Mouse (Mus musculus): ENCODE measurements around the gene Zfp618. TPM values are rescaled to one million over a fixed set of nuclear protein-coding genes. Genes with fewer than 3 reads are reported as not detected.
A peak's percentile ranks its signal among the peaks of the same experiment; 100 is the strongest.

Gene Zfp618
- polyA plus RNA-seq, 1 experiment from 2014 or later = 41.2 TPM

- Histone ChIP-seq H3K9me3 (ENCODE audit: low read length) (no peaks in the 10 kb centered on the region), H3K27me3 (ENCODE audit: insufficient read depth, low read length) (no peaks in the 10 kb centered on the region), H3K9ac (replicated peaks; ENCODE audit: low read length) (no peak overlapping the region), H3K36me3 (ENCODE audit: insufficient read depth, low read length) (peaks cover 2% of the 10 kb centered on the region; the same call in 1 of the 2 replicates), H3K4me1 (ENCODE audit: insufficient read depth, low read length) (peaks cover 35% of the 10 kb centered on the region), H3K4me2 (replicated peaks; ENCODE audit: low read depth, low read length) (no peak overlapping the region), H3K27ac (ENCODE audit: low read length) (no peak overlapping the region), H3K4me3 (ENCODE audit: low read length) (no peak overlapping the region)
- WGBS = 96% methylated on average over 7 of the region's 7 CpGs
- no peak for ATAC-seq (ENCODE audit: low FRiP score, low TSS enrichment)
These were observed 58.7 kb downstream of the Zfp618 start for GRCm38 (mm10) chr4:63024098-63024497.

DNA sequence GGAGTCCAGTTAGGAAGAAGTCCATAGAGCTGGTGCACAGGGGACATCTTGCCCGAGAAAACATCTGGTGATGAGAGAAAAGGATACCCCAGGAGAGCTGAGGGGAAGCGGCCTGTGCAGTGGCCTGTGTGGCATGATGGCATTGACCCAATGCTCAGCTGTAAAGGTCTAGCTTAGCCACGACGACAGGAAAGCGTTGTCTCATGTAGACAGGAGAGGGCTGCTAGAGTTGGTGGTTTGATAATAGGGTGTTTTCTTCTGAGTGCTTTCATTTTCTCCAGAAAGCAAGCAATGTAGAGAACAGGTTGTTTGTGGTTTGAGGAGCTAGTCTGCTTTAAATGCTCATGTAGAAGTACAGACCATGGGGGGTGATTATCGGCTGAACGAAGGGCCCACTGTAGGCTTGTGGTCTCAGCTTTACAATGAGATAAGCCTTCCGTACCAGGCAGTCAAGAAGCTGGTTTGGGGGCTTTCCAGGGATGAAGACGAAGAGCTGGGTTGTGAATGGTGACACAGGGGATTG lies 59.4 kb downstream of the Zfp618 start:
- Histone ChIP-seq H3K4me2 (replicated peaks; ENCODE audit: low read depth, low read length) (no peak overlapping the region), H3K9ac (replicated peaks; ENCODE audit: low read length) (no peak overlapping the region)
- 86% methylated on average over 9 of the region's 9 CpGs for WGBS

DNA sequence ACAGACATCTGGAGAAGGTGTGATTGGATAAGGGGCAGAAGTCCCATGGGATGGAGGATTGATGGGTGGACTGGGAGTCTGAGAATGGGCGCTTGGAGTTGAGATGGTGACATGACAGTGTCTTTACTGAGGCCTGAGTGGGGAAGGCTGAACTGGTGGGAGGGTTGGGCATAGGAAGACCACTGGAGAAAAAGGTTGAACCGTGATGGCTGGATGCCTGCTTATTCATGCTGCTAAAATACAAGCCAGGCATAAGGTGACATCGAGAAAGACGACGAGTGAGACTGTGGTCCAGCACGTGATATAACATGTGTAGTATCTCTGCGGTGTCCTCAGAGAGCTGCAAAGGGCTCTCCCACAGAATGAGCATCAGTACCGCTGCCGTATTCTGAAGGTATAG lies 59.9 kb downstream of the Zfp618 start:
- H3K9me3 ChIP-seq (ENCODE audit: low read length) = no peaks in the 10 kb centered on the region
- H3K4me2 ChIP-seq (replicated peaks; ENCODE audit: low read depth, low read length) = no peak overlapping the region
- peaks cover 31% of the 10 kb centered on the region for H3K4me1 ChIP-seq (ENCODE audit: insufficient read depth, low read length)
- H3K9ac ChIP-seq (replicated peaks; ENCODE audit: low read length) = no peak overlapping the region
- H3K27me3 ChIP-seq (ENCODE audit: insufficient read depth, low read length) = no peaks in the 10 kb centered on the region
- ATAC-seq (ENCODE audit: low FRiP score, low TSS enrichment) = no peak
- H3K27ac ChIP-seq (ENCODE audit: low read length) = no peak overlapping the region
- 91% methylated on average over 9 of the region's 9 CpGs for WGBS
- peaks cover 2% of the 10 kb centered on the region; the same call in 1 of the 2 replicates for H3K36me3 ChIP-seq (ENCODE audit: insufficient read depth, low read length)
- no peak overlapping the region for H3K4me3 ChIP-seq (ENCODE audit: low read length)

More for the DNA sequence above, 59.4 kb downstream of the Zfp618 start:
- H3K36me3 ChIP-seq (ENCODE audit: insufficient read depth, low read length) = peaks cover 2% of the 10 kb centered on the region; the same call in 1 of the 2 replicates
- no peak overlapping the region for H3K27ac ChIP-seq (ENCODE audit: low read length)
- H3K4me3 ChIP-seq (ENCODE audit: low read length) = no peak overlapping the region
- peaks cover 28% of the 10 kb centered on the region for H3K4me1 ChIP-seq (ENCODE audit: insufficient read depth, low read length)
- no peak for ATAC-seq (ENCODE audit: low FRiP score, low TSS enrichment)
- H3K27me3 ChIP-seq (ENCODE audit: insufficient read depth, low read length) = no peaks in the 10 kb centered on the region
- H3K9me3 ChIP-seq (ENCODE audit: low read length) = no peaks in the 10 kb centered on the region

DNA sequence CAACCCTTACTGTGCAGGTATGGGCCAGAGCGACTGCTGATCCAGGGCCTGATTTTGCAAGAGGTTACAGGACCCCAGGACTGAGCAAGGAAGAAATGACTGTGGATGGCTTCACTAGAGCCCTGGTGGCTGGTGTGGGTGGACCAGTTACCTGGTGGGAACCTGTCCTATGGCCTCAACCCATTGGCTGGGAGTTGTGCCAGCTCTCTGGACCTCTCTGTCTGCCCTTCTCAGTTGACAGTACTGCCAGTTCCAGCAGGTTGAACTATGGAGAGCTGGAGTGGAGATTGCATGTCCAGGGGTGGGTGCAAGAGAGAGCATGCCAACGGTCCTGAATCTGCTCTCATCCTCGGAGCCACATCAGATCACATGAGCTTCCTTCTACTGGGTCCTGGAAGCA lies 60.9 kb downstream of the Zfp618 start:
- Histone ChIP-seq H3K36me3 (ENCODE audit: insufficient read depth, low read length) (peaks cover 2% of the 10 kb centered on the region; the same call in 1 of the 2 replicates), H3K9me3 (ENCODE audit: low read length) (no peaks in the 10 kb centered on the region), H3K9ac (replicated peaks; ENCODE audit: low read length) (no peak overlapping the region), H3K27me3 (ENCODE audit: insufficient read depth, low read length) (no peaks in the 10 kb centered on the region), H3K4me1 (ENCODE audit: insufficient read depth, low read length) (peaks cover 34% of the 10 kb centered on the region), H3K4me3 (ENCODE audit: low read length) (no peak overlapping the region), H3K27ac (ENCODE audit: low read length) (no peak overlapping the region), H3K4me2 (replicated peaks; ENCODE audit: low read depth, low read length) (no peak overlapping the region)
- WGBS = 86% methylated on average over 3 of the region's 3 CpGs
- ATAC-seq (ENCODE audit: low FRiP score, low TSS enrichment) = no peak

DNA sequence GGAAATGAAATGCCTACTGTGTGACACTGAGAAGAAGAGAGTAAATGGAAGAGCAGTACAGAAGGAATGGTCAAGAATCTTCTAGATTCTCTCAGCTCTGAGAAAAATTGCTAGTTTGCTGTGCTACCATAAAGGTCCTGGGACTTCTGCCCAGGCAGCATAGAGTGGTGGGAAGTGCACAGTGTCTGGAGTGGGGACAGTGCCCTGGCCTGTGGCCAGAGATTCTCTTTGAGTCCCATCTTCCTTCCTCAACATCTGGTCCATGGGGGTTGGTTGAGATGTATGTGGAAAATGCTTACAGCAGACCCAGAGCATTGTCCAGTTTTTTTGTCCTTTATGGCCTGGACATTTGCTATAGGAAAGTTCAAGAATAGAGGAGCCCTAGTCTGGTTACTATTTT lies 62.1 kb downstream of the Zfp618 start:
- Histone ChIP-seq H3K36me3 (ENCODE audit: insufficient read depth, low read length) (peaks cover 2% of the 10 kb centered on the region; the same call in 1 of the 2 replicates), H3K9me3 (ENCODE audit: low read length) (no peaks in the 10 kb centered on the region), H3K27me3 (ENCODE audit: insufficient read depth, low read length) (no peaks in the 10 kb centered on the region), H3K4me2 (replicated peaks; ENCODE audit: low read depth, low read length) (no peak overlapping the region), H3K4me1 (ENCODE audit: insufficient read depth, low read length) (peaks cover 38% of the 10 kb centered on the region), H3K4me3 (ENCODE audit: low read length) (no peak overlapping the region), H3K9ac (replicated peaks; ENCODE audit: low read length) (no peak overlapping the region), H3K27ac (ENCODE audit: low read length) (no peak overlapping the region)
- ATAC-seq (ENCODE audit: low FRiP score, low TSS enrichment) = no peak

GRCm38 (mm10) chr4:63030157-63030556 lies 64.8 kb downstream of the Zfp618 start:
- H3K27ac ChIP-seq (ENCODE audit: low read length) = peak overlapping the region; percentile 82; the same call in 1 of the 2 replicates
- 28% methylated on average over 5 of the region's 5 CpGs for WGBS
- ATAC-seq (ENCODE audit: low FRiP score, low TSS enrichment) = no peak
- no peaks in the 10 kb centered on the region for H3K36me3 ChIP-seq (ENCODE audit: insufficient read depth, low read length)
- H3K27me3 ChIP-seq (ENCODE audit: insufficient read depth, low read length) = no peaks in the 10 kb centered on the region
- H3K9ac ChIP-seq (replicated peaks; ENCODE audit: low read length) = no peak overlapping the region
- H3K9me3 ChIP-seq (ENCODE audit: low read length) = no peaks in the 10 kb centered on the region
- no peak overlapping the region for H3K4me3 ChIP-seq (ENCODE audit: low read length)
- peaks cover 50% of the 10 kb centered on the region for H3K4me1 ChIP-seq (ENCODE audit: insufficient read depth, low read length)
- H3K4me2 ChIP-seq (replicated peaks; ENCODE audit: low read depth, low read length) = no peak overlapping the region

DNA sequence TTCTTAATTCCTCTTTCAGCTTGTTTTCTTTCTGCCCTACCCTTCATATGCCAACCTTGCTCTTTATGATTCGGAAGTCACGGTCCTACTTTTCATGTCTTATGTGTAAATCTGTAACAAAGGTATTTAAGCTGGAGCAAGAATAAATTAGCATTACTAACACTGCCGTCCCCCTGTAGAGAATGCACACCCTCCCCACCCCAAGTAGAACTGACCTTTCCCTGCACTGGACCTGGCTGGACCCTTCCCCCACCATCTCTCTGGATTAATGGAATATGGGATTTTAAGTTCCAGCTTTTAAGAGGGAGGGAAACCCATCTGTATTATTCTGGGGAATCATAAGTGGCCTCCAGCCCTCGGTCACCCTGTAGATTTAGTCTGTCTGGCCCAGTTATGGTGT lies 65.9 kb downstream of the Zfp618 start:
- H3K4me1 ChIP-seq (ENCODE audit: insufficient read depth, low read length) = peaks cover 57% of the 10 kb centered on the region
- no peaks in the 10 kb centered on the region for H3K9me3 ChIP-seq (ENCODE audit: low read length)
- peak overlapping the region; percentile 90 for H3K27ac ChIP-seq (ENCODE audit: low read length)
- no peak for ATAC-seq (ENCODE audit: low FRiP score, low TSS enrichment)
- WGBS = 68% methylated on average over 4 of the region's 4 CpGs
- H3K4me2 ChIP-seq (replicated peaks; ENCODE audit: low read depth, low read length) = no peak overlapping the region
- no peaks in the 10 kb centered on the region for H3K36me3 ChIP-seq (ENCODE audit: insufficient read depth, low read length)
- no peaks in the 10 kb centered on the region for H3K27me3 ChIP-seq (ENCODE audit: insufficient read depth, low read length)
- no peak overlapping the region for H3K4me3 ChIP-seq (ENCODE audit: low read length)
- no peak overlapping the region for H3K9ac ChIP-seq (replicated peaks; ENCODE audit: low read length)

- Histone ChIP-seq H3K4me2 (replicated peaks; ENCODE audit: low read depth, low read length) (no peak overlapping the region), H3K36me3 (ENCODE audit: insufficient read depth, low read length) (no peaks in the 10 kb centered on the region), H3K27ac (ENCODE audit: low read length) (peak overlapping the region; percentile 90), H3K9ac (replicated peaks; ENCODE audit: low read length) (no peak overlapping the region), H3K9me3 (ENCODE audit: low read length) (no peaks in the 10 kb centered on the region), H3K4me1 (ENCODE audit: insufficient read depth, low read length) (peaks cover 56% of the 10 kb centered on the region), H3K27me3 (ENCODE audit: insufficient read depth, low read length) (no peaks in the 10 kb centered on the region), H3K4me3 (ENCODE audit: low read length) (no peak overlapping the region)
- WGBS = 58% methylated on average over 9 of the region's 9 CpGs
- ATAC-seq (ENCODE audit: low FRiP score, low TSS enrichment) = no peak
These were observed 67.2 kb downstream of the Zfp618 start for GRCm38 (mm10) chr4:63032581-63033006.

DNA sequence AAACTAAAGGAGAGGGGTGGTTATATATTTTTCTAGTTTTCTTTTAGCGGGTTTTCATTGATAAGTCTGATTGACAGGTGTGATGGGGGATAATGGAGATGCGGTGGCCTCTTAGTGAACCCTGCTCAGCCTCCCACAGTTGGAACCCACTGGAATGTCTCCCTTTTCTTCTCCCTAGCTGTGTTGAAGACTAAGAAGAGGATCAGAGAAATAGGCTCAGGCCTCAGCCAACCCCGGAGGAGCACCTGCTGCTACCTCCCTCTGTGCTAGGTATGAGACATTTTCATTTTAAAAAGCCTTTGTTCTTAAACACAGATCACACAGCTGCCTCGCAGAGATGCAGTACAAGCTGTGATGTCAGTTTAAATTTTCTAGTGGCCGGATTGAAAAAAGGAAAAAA lies 68.4 kb downstream of the Zfp618 start:
- H3K4me3 ChIP-seq (ENCODE audit: low read length) = no peak overlapping the region

GRCm38 (mm10) chr4:63035991-63036390 lies 70.6 kb downstream of the Zfp618 start:
- 82% methylated on average over 7 of the region's 7 CpGs for WGBS

More for the DNA sequence above, 68.4 kb downstream of the Zfp618 start:
- Histone ChIP-seq H3K27me3 (ENCODE audit: insufficient read depth, low read length) (no peaks in the 10 kb centered on the region), H3K4me2 (replicated peaks; ENCODE audit: low read depth, low read length) (no peak overlapping the region), H3K9ac (replicated peaks; ENCODE audit: low read length) (no peak overlapping the region), H3K9me3 (ENCODE audit: low read length) (no peaks in the 10 kb centered on the region), H3K27ac (ENCODE audit: low read length) (peak overlapping the region; percentile 90), H3K4me1 (ENCODE audit: insufficient read depth, low read length) (peaks cover 49% of the 10 kb centered on the region), H3K36me3 (ENCODE audit: insufficient read depth, low read length) (no peaks in the 10 kb centered on the region)
- WGBS = 52% methylated on average over 5 of the region's 5 CpGs
- no peak for ATAC-seq (ENCODE audit: low FRiP score, low TSS enrichment)

More at GRCm38 (mm10) chr4:63035991-63036390, 70.6 kb downstream of the Zfp618 start:
- Histone ChIP-seq H3K4me1 (ENCODE audit: insufficient read depth, low read length) (peaks cover 40% of the 10 kb centered on the region), H3K4me3 (ENCODE audit: low read length) (no peak overlapping the region), H3K36me3 (ENCODE audit: insufficient read depth, low read length) (no peaks in the 10 kb centered on the region), H3K4me2 (replicated peaks; ENCODE audit: low read depth, low read length) (no peak overlapping the region), H3K27me3 (ENCODE audit: insufficient read depth, low read length) (no peaks in the 10 kb centered on the region), H3K9me3 (ENCODE audit: low read length) (no peaks in the 10 kb centered on the region), H3K9ac (replicated peaks; ENCODE audit: low read length) (no peak overlapping the region), H3K27ac (ENCODE audit: low read length) (no peak overlapping the region)
- ATAC-seq (ENCODE audit: low FRiP score, low TSS enrichment) = no peak
